Mouse (Mus musculus) midbrain, embryonic 16.5 days (tissue): ENCODE data around the gene Zfp365. TPM values are rescaled to one million over a fixed set of nuclear protein-coding genes. Genes with fewer than 3 reads are reported as not detected.

ENCODE experiments used
- ATAC-seq: fragments of 200-750 bp; cut with Nextera tagmentation; 2 replicates; pipeline ENCODE4 v1.8.0; 2017; ENCODE audit warnings: moderate TSS enrichment
- H3K27ac ChIP-seq: fragments of 300-500 bp; sonication (generic); 2 replicates; pipeline ENCODE4 v1.5.1; 2014; ENCODE audit warnings: mild to moderate bottlenecking, low read length, mixed read lengths
- H3K27me3 ChIP-seq: fragments of 300-500 bp; sonication (generic); 2 replicates; pipeline ENCODE4 v1.6.1; 2014; ENCODE audit warnings: low read depth, low read length, mixed read lengths; ENCODE audit not compliant: control insufficient read depth, insufficient read depth
- H3K36me3 ChIP-seq: fragments of 300-500 bp; sonication (generic); 2 replicates; pipeline ENCODE4 v1.6.1; 2014; ENCODE audit warnings: mild to moderate bottlenecking, low read length, moderate library complexity, mixed read lengths; ENCODE audit not compliant: control insufficient read depth, insufficient read depth
- H3K4me1 ChIP-seq: fragments of 300-500 bp; sonication (generic); 2 replicates; pipeline ENCODE4 v1.6.1; 2014; ENCODE audit warnings: mild to moderate bottlenecking, low read length, mixed read lengths; ENCODE audit not compliant: control insufficient read depth, insufficient read depth
- H3K4me2 ChIP-seq: fragments of 300-500 bp; sonication (generic); 2 replicates; pipeline ENCODE4 v1.6.1; 2014; ENCODE audit warnings: mild to moderate bottlenecking, low read length, mixed read lengths
- H3K4me3 ChIP-seq: fragments of 300-500 bp; sonication (generic); 2 replicates; pipeline ENCODE4 v1.5.1; 2014; ENCODE audit warnings: low read depth, mild to moderate bottlenecking, low read length, moderate library complexity, mixed read lengths
- H3K9ac ChIP-seq: fragments of 300-500 bp; sonication (generic); 2 replicates; pipeline ENCODE4 v1.6.1; 2014; ENCODE audit warnings: low read depth, low read length, mixed read lengths
- H3K9me3 ChIP-seq: fragments of 300-500 bp; sonication (generic); replicated peaks from 2 replicates; pipeline ENCODE4 v1.6.1; 2014; ENCODE audit warnings: mild to moderate bottlenecking, low read length, mixed read lengths; ENCODE audit not compliant: control insufficient read depth, poor library complexity, severe bottlenecking
- WGBS: fragments of 180-500 bp; shearing (Covaris S2); extraction: QIAGEN DNeasy Blood & Tissue Kit; methylation state at CpG from one replicate; pipeline ENCODE4 v1.1.7; 2014; 5-methylcytosine and 5-hydroxymethylcytosine counted together
- polyA plus RNA-seq: library from polyadenylated mRNA; unstranded; fragments of >200 nt; fragmentation: Nextera tagmentation; extraction: Ambion mirVana; gene quantifications from 2 replicates; pipeline ENCODE4 v1.2.1, GENCODE M21; 2015

Zfp365 gene
- polyA plus RNA-seq, 1 experiment from 2014 or later: 7.4 TPM

DNA sequence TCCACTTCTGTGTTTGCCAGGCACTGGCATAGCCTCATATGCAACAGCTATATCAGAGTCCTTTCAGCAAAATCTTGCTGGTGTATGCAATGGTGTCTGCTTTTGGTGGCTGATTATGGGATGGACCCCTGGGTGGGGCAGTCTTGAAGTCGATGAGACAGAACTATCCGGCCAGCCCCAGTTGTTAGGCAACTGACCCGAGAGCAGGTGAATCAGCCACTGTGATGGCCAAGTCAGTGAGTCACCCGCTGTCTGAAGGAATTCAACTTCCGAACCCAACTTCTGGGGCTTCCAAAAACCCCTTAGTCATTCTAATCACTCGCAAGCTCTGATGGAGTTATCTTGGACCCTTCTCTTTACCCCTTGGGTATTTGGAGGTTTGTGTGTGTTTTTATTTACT is 46.6 kb downstream of the Zfp365 start:
- Histone ChIP-seq H3K4me2 (no peak overlapping the region), H3K9ac (no peak overlapping the region), H3K9me3 (no peaks in the 10 kb centered on the region), H3K36me3 (no peaks in the 10 kb centered on the region), H3K27ac (no peak overlapping the region), H3K27me3 (no peaks in the 10 kb centered on the region), H3K4me1 (no peaks in the 10 kb centered on the region), H3K4me3 (no peak overlapping the region)
- WGBS: 93% methylated on average over 6 of the region's 6 CpGs
- ATAC-seq: no peak

DNA sequence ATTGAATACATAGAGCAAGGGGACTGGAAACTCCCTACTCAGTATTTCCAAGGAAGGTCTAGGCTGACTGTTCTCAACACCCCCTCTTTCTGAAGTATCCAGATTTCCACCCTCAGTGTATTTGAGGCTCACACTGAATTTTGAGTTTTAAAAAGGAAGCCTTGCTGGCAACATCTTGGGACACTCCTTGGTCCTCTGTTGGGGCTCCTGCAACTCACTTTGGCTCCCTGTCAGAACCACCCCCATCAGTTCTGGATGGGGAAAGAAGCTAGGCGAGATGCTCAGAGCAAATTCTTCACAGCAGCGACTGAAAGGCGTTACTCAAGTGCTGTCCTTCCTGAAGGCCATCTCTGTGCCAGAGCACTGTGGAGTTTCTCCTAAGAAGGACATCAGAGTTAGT is 47.4 kb downstream of the Zfp365 start:
- Histone ChIP-seq H3K4me3 (no peak overlapping the region), H3K27me3 (no peaks in the 10 kb centered on the region), H3K36me3 (no peaks in the 10 kb centered on the region), H3K9ac (no peak overlapping the region), H3K4me2 (no peak overlapping the region), H3K4me1 (no peaks in the 10 kb centered on the region), H3K27ac (no peak overlapping the region), H3K9me3 (no peaks in the 10 kb centered on the region)
- 82% methylated on average over 3 of the region's 3 CpGs for WGBS
- ATAC-seq: no peak

DNA sequence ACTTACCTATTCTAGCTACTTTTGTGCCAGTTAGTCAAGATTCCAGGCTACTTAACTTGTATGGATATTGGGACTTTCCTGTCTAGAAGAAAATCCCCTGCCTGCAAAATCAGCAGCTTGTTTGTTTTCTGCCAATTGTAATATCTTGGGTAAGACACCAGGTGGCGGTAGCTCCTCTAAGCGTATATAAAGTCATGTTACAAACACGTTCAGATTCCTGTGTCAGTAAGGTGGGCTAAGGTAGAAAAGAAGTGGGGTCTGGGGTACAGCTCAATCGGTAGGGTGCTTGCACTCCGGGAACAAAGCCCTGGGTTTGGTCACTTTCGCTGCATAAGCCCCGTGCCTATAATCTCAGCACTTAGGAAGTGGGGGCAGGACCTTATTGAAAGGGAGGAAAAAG is 50.1 kb downstream of the Zfp365 start:
- no peaks in the 10 kb centered on the region for H3K9me3 ChIP-seq
- WGBS: 10% methylated on average over 7 of the region's 7 CpGs
- no peak overlapping the region for H3K4me3 ChIP-seq
- no peak for ATAC-seq
- no peak overlapping the region for H3K9ac ChIP-seq
- H3K36me3 ChIP-seq: no peaks in the 10 kb centered on the region
- H3K27ac ChIP-seq: no peak overlapping the region
- no peak overlapping the region for H3K4me2 ChIP-seq
- H3K4me1 ChIP-seq: no peaks in the 10 kb centered on the region
- no peaks in the 10 kb centered on the region for H3K27me3 ChIP-seq

DNA sequence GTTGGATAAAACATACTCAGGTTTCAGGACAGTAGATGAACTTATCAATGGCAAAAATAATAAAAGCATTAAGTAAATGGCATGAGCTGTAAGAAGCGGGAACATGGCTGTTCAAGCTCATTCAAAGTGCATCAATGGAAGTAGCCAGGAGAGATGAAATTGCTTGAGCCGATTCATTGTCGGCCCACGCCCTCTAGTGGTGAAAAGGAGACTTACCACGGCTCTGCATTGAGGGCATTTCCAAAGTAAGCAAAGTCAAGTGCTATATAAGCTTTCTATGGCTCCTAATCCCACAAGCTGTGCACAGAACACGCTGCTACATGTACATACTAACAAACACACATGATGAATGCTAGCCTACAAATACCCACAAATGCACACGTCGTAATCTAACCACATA is 53.6 kb downstream of the Zfp365 start:
- no peaks in the 10 kb centered on the region for H3K27me3 ChIP-seq
- ATAC-seq: peak; percentile 31; the same call in 1 of the 2 replicates
- no peak overlapping the region for H3K27ac ChIP-seq
- H3K9ac ChIP-seq: no peak overlapping the region
- H3K4me3 ChIP-seq: no peak overlapping the region
- no peaks in the 10 kb centered on the region for H3K4me1 ChIP-seq
- WGBS: 19% methylated on average over 8 of the region's 8 CpGs
- H3K4me2 ChIP-seq: no peak overlapping the region
- no peaks in the 10 kb centered on the region for H3K9me3 ChIP-seq
- H3K36me3 ChIP-seq: no peaks in the 10 kb centered on the region

GRCm38 (mm10) chr10:67857561-67857906 is 54.9 kb downstream of the Zfp365 start:
- Histone ChIP-seq H3K4me2 (no peak overlapping the region), H3K4me3 (no peak overlapping the region), H3K27me3 (no peaks in the 10 kb centered on the region), H3K27ac (no peak overlapping the region), H3K4me1 (no peaks in the 10 kb centered on the region), H3K36me3 (no peaks in the 10 kb centered on the region), H3K9ac (no peak overlapping the region), H3K9me3 (no peaks in the 10 kb centered on the region)
- no peak for ATAC-seq
- WGBS: 77% methylated on average over 4 of the region's 4 CpGs

- Histone ChIP-seq H3K4me1 (no peaks in the 10 kb centered on the region), H3K4me3 (no peak overlapping the region), H3K27ac (no peak overlapping the region), H3K9ac (no peak overlapping the region), H3K27me3 (no peaks in the 10 kb centered on the region), H3K36me3 (no peaks in the 10 kb centered on the region), H3K9me3 (no peaks in the 10 kb centered on the region), H3K4me2 (no peak overlapping the region)
- 93% methylated on average over 14 of the region's 14 CpGs for WGBS
- ATAC-seq: no peak
Observed at GRCm38 (mm10) chr10:67856791-67857560, 55.5 kb downstream of the Zfp365 start.

DNA sequence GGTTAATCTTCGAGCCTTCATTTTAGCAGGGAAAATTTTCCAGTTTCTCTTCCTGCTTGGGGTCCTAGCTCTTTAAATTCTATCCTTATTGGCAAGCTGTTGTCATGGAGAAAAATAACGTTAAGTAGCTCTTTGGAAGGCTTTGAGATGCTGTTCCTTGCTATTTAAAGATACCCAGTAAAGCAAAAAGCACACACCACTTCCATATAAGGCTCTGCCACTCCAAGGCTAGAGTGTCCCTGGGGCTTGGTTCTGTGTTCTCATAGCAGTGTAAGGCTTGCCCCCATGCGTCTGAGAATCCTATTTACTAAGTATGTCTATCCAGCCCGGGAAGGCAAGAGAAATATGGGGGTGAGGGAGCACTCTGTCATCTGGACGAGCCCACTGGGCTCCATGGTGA is 56.7 kb downstream of the Zfp365 start:
- WGBS: 59% methylated on average over 5 of the region's 5 CpGs
- Histone ChIP-seq H3K9ac (no peak overlapping the region), H3K4me3 (no peak overlapping the region), H3K27me3 (no peaks in the 10 kb centered on the region), H3K4me2 (no peak overlapping the region), H3K9me3 (no peaks in the 10 kb centered on the region), H3K27ac (no peak overlapping the region), H3K4me1 (no peaks in the 10 kb centered on the region), H3K36me3 (no peaks in the 10 kb centered on the region)
- 0 out of 2 replicates have a peak, but pooled peaks have one; percentile 21 for ATAC-seq

- H3K27ac ChIP-seq: no peak overlapping the region
- H3K36me3 ChIP-seq: no peaks in the 10 kb centered on the region
- H3K9ac ChIP-seq: no peak overlapping the region
- no peak overlapping the region for H3K4me3 ChIP-seq
- 83% methylated on average over 6 of the region's 6 CpGs for WGBS
- no peaks in the 10 kb centered on the region for H3K9me3 ChIP-seq
- H3K27me3 ChIP-seq: no peaks in the 10 kb centered on the region
- H3K4me1 ChIP-seq: no peaks in the 10 kb centered on the region
- ATAC-seq: no peak
- no peak overlapping the region for H3K4me2 ChIP-seq
Observed at GRCm38 (mm10) chr10:67852411-67852810, 60.1 kb downstream of the Zfp365 start.

DNA sequence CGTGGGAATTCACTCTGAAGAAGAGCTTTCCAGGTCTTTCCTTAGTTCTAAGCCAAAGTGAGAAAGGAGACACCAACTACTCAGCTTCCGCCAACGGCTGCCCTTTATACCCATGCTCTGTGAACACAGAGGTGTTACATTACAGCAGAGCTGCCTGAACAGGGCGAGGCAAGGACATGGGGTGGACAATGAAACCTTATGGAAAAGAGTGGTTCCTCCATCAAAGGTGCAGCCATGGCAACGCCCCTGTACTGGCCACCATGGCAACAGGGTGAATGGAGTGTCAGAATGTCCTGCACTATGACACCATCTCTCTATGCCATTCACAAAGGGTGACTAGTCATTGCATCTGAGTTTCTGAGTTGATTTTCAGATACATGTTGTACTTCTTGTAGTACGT is 61.4 kb downstream of the Zfp365 start:
- H3K9ac ChIP-seq: no peak overlapping the region
- no peak for ATAC-seq
- H3K9me3 ChIP-seq: no peaks in the 10 kb centered on the region
- no peaks in the 10 kb centered on the region for H3K4me1 ChIP-seq
- no peak overlapping the region for H3K4me2 ChIP-seq
- no peak overlapping the region for H3K27ac ChIP-seq
- no peaks in the 10 kb centered on the region for H3K36me3 ChIP-seq
- no peak overlapping the region for H3K4me3 ChIP-seq
- no peaks in the 10 kb centered on the region for H3K27me3 ChIP-seq
- WGBS: 50% methylated on average over 6 of the region's 6 CpGs
